Mouse (Mus musculus): ENCODE measurements around the gene Sfxn5.

The Sfxn5 gene

DNA sequence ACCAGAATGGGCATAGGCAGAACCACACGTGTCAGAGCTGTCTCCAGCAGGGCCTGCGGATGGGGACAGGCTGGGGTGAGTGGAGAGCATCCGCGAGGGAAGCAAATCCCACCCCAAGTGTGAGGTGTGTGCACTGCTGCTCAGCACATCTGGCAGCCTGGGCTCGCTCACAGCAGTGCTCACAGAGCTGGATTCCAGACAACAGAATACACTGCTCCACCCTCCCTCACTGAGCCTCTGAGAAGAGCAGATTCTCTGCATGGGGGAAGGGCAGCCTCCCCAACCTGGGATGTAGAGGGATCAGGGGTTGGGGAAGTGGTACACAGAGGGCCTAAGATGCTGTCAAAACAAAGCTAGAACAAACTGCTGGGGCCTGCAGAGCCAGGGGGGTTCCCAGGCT, 98.4 kb downstream of the Sfxn5 start:
- no peak for DNase-seq (ENCODE audit: low spot score in 2 of 2)

DNA sequence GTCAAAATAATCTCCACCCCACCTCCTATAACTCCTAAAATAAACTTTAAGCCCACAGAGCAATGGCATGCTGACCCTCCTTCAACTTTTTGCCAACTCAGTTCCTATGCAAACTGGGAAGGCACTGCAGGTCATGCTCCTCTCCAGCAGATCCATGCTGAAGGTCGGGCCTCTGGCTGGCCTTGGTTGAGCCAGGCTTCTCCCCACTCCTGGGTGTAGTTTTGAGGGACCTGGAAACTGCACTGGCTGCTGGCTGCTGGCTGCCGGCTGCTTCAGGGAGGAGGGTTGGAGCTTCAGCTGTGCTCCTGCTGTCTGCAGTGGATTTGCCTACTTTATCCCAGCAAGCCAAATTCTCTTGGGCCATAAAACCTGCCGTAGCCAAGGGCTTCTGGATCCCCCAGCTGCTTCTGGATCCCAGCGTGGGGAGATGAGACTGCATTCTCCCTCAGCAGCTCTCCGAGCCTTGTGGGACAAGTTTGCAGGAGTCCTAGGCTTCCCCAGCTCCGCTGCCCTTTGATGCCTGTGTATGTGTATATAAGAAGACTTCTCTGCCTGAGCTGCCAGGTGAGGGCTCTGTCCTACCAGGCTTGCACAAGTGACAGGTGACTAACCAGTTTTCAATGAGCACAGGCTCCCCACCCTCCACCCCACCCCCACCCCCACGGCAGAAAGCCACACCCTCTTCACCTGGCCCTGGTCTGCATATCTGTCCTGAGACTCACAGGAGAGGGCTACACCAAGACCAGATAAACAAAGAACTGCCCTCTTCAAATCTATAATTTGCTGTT, 100.2 kb downstream of the Sfxn5 start:
- no peak for DNase-seq (ENCODE audit: low spot score in 2 of 2)

DNA sequence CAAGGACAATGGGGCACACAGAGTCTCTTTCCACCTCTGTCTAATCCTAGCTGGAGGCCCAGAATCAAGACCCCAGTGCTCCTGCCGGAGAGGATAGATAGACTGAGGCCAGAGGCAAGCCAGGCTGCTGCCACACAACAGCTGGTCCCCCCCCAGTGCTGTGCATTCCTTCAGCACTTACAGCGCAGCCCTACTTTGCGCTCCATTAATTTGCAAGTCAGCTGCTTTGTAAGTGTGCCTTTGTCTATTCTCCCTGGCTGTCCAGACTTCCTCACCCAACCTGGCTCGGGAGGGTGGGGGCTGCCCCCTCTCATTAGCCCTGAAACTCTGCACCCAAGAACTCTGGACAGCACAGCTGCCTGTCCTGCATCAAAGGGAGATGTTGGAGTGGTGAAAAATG, 101.2 kb downstream of the Sfxn5 start:
- no peak for DNase-seq (ENCODE audit: low spot score in 2 of 2)

DNA sequence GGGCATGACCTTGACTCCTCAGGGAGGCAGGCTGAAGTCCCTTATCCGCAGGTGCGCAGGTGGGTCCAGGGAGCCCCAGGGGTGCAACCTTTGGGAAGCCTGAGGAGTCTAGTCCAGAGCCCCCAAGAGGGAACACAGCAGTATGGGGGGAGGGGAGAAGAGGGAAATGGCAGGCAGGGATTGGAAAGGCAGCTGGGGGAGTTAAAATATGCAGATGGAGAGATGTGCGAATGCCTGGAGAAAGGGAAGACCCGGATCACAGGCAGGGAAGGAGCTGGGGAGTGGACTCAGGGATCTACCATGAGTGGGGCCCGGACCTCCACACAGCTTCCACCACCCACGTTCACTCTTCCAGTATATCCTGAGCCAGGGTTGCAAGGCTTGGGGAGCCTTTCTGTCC, 101.8 kb downstream of the Sfxn5 start:
- peak in 1 of 2 experiments; percentile 44 for DNase-seq (ENCODE audit: low spot score in 2 of 2)

GRCm38 (mm10) chr6:85230762-85231161, 102.5 kb downstream of the Sfxn5 start:
- DNase-seq (ENCODE audit: low spot score in 2 of 2), result no peak

DNA sequence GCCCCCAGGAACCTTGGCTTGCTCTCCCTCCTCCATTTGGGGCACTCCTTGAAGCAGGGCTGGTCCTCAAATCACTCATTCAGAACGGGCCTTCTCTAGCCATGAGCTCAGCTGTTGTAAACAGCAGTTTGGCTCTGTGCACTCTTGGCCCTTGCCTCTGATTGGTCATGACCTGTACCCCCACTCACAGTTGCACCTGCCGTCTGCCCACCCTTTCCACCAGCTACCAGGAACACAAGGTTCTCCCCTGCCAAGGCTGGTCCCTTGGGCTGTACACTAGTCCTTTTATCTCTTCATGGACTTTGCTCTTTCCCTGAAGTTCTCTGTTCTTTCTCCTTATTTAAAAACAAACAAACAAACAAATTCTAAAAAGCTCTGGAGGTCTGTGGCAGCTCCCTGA, 105.7 kb downstream of the Sfxn5 start:
- DNase-seq (ENCODE audit: low spot score in 2 of 2), result no peak

- no peak for DNase-seq (ENCODE audit: low spot score in 2 of 2)
Measured at GRCm38 (mm10) chr6:85226570-85226969, 106.7 kb downstream of the Sfxn5 start.

- DNase-seq (ENCODE audit: low spot score in 2 of 2), result no peak
Measured at GRCm38 (mm10) chr6:85224442-85224891, 108.8 kb downstream of the Sfxn5 start.

DNA sequence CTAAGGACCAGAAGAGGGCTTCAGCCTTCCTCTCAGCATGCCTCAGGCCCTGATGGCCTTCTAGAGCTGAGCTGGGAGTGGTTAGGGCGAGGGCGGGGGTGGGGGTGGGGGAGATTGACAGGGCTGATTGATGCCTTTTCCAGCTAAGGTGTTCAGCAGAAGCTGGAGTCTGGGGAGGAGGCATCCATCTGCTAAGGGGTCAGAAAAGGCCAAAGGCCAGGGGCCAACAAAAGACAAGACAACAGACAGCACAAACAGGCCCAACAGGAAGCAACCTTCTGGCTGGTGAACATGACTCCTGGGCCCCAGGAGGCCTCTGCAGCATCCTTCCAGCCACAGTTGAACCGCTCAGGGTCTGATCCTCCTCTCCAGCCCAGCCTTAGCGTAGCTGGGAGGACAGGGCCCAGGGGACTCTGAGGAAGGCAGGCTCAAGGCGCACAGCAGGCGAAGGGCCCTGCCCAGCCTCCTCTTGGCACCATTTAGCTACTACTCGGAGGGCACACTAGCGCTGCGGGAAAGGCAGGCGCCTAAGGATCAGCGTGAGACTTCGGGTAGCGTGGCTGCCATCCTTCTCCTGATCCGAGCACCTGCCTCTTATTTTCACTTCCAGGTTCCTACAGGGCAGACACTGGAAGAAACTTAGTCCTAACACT, 109.6 kb downstream of the Sfxn5 start:
- DNase-seq (ENCODE audit: low spot score in 2 of 2), result no peak

GRCm38 (mm10) chr6:85222551-85222950, 110.7 kb downstream of the Sfxn5 start:
- no peak for DNase-seq (ENCODE audit: low spot score in 2 of 2)

DNA sequence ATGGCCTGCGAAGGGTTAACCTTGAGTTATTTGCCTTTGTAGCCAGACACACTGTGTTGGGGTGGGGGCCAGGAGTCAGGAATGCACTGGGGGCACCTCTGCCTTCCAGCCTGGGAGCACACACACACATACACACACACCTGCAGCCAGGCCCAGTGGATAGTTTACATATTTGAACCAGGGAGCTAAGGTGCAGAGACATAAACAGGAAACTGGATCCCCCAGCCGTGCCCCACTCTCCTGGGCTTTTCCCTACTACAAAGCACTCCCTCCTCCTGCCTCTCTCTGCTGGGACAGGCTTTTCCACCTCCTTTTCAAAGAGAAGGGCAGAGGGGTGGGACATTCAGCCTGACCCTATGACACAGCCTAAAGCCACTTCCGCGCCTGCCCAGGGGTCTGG, 112.3 kb downstream of the Sfxn5 start:
- no peak for DNase-seq (ENCODE audit: low spot score in 2 of 2)

GRCm38 (mm10) chr6:85219706-85220105, 113.5 kb downstream of the Sfxn5 start:
- no peak for DNase-seq (ENCODE audit: low spot score in 2 of 2)

DNA sequence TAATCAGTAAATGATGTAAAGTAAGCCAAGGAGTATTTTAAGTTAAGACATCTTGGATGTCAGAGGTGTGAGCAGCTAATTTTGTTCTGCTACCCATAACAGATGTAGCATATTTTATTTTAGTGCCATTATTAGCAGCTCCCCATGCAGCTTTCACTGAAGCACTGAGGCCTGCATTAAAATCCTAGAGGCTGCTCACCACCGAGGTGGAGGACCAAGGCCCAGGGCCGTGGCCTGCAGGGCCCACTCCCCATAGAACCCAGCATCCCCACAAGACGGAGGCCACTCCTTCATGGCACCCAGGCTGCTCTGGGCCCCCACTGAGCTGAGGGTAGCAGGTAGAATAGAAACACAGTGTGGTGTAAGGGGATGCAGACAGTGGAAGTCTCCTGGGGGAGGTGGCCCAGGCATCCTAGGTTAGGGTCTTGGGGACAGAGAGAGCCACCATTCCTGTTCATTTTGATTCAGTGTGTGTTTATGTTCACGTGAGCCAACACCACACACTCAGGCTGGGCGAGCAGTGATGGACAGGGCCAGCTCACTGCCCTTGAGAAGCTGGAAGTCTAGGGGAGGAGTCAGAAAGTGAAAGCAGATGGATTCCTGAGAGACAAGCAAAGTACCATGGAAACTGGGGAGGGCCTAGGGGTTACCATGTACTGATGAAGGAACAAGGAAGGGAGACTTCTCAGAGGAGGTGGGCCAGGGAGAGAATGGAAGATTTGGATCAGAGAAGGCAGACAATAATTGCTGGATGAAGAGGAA, 114.4 kb downstream of the Sfxn5 start:
- no peak for DNase-seq (ENCODE audit: low spot score in 2 of 2)

GRCm38 (mm10) chr6:85218251-85218650, 115.0 kb downstream of the Sfxn5 start:
- no peak for DNase-seq (ENCODE audit: low spot score in 2 of 2)

DNA sequence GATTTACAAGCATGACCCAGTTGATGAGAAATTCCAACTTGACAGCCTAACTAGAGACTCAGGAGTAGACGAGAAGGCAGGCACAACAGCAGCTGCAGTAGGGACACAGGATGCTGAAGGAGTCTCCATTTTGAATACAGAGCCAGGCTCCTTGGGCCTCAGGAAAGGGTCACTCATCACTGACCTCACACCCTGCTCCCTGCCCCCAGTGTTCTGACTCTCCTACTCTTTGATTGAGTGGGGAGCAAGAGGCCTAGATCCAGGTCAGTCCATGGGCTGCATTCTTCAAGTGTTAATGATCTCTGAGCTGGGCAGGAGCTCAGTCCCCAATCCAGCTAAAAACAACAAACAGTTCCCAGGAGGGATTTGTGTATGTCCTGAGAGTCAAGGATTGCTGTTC, 122.5 kb downstream of the Sfxn5 start:
- no peak for DNase-seq (ENCODE audit: low spot score in 2 of 2)

DNA sequence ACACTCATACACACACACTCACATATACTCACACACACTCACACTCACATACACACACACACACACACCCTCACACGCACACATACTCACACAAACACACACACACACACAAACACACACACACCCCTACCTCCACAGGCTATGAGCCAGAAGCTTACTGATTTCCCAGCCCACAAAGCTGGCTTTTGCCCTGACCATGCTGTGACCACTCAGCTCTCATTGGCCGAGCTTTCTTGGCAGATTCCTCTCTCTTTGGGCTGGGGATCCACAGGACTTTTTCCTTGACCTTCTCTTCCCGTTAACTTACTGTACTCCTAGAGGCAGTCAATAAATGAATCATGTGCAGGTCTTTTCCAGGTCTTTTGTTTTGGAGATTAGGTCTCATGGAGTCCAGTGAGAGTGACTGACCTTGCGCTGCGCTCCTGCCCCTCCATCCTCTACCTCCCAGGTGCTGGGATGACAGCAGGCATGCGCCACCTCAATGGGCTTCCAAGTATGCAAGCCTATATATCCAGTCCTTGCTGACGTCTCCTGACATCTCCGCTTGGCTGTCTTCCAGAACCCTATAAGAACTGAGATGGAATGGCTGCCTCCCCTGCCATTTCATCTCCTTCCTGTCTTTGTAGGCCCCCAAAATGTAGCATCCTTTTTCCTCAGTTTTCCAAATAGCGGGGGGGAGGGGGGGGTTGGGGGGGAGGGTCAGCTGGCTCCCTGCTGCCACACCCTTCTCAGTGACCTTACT, 123.8 kb downstream of the Sfxn5 start:
- no peak for DNase-seq (ENCODE audit: low spot score in 2 of 2)

DNA sequence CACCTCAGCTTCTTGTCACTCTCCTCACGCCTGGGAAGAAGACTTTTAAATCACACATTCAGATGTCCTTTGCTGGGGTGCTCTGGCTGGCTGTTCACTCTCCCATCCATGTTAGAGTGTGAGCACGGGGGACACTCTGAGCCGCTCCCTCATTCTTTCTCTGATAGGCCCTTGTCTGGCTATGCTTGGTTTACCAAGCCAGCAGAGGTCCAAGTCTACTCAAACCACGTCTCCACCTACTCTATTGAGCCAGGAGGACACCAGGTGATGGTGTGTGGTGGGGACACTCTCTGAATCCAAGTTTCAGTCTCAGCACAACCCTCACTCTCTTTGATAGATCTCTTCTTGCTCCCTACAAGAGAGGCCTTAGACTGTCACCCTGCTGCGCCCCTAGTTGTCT, 125.9 kb downstream of the Sfxn5 start:
- no peak for DNase-seq (ENCODE audit: low spot score in 2 of 2)

DNA sequence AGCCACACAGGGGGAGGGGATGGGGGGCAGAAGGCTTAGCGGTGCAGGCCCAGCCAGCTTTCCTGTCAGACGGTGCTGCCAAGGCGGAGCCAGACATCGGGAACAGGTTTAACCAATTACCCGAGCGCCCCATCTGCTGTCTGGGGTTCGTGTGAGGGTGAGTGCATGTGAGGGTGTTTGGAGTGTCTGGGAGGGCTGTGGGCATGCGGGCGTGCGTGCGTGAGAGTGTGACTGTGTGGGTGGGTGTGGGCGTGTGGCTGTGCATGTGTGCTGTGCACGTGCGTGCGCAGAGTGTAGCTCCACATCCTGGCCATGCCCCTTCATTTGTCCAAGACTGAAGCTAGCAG, 126.3 kb downstream of the Sfxn5 start:
- no peak for DNase-seq (ENCODE audit: low spot score in 2 of 2)

- no peak for DNase-seq (ENCODE audit: low spot score in 2 of 2)
Measured at GRCm38 (mm10) chr6:85206182-85206938, 126.9 kb downstream of the Sfxn5 start.

- DNase-seq (ENCODE audit: low spot score in 2 of 2), result no peak
Measured at GRCm38 (mm10) chr6:85197951-85198350, 135.3 kb downstream of the Sfxn5 start.

Measured in frontal cortex, postnatal 10 days (tissue).